ENCODE assay signal across 15 mouse cellular contexts in the genomic region with DNA sequence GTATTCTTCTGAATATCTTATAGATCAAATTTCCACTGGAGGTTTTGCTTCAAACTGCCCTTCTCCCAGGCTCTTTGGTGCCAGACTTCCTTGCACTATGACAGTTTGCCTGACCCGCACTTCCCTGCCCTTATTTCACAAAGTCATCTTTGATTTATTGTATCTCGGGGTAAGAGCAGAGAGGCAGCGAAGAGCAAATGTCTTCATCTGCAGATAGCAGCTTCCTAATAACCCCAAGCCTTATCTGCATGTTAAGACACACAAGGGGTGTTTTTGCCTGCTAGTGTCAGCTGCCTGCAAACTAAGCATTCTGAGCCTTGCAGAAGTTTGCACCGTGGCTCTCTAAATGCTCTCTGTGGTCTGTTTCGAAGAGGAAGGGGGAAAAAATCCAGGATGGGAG. TPM values are rescaled to one million over a fixed set of nuclear protein-coding genes. Genes with fewer than 3 reads are reported as not detected.
DNase-seq lines count a peak whose midpoint lies in the region; ATAC-seq lines count a peak whose summit lies in the region.
"Had no signal": no experiment of that assay in that cellular context is flagged by ENCODE, and none has a peak within 500 bp of the region (broad histone marks: within the 10 kb centered on the region; RNA-seq: fewer than 3 reads in every experiment).

No protein-coding gene starts in this region.

- H3K27ac ChIP-seq in hindbrain, embryonic 15.5 days (replicated peaks) = 0 out of 2 replicates have a peak overlapping the region, but pooled peaks have one; percentile 15
- no peak overlapping the region for H3K27ac ChIP-seq in hindbrain, embryonic 11.5 days (ENCODE audit: low read depth, low read length)
- H3K27ac ChIP-seq in neural tube, embryonic 15.5 days (replicated peaks) = peak overlapping the region; percentile 9; the same call in 1 of the 2 replicates
- H3K27ac ChIP-seq: embryonic facial prominence, embryonic 12.5 days; forebrain, embryonic 15.5 days; heart, embryonic 13.5 days; hindbrain, embryonic 13.5 days had no signal

- no peak overlapping the region for H3K9ac ChIP-seq in hindbrain, embryonic 15.5 days
- no peak overlapping the region for H3K9ac ChIP-seq in hindbrain, embryonic 11.5 days (ENCODE audit: low read depth, low read length)
- no peak overlapping the region for H3K9ac ChIP-seq in neural tube, embryonic 15.5 days (replicated peaks)
- H3K9ac ChIP-seq: embryonic facial prominence, embryonic 12.5 days; forebrain, embryonic 15.5 days; heart, embryonic 13.5 days; hindbrain, embryonic 13.5 days had no signal

- no peaks in the 10 kb centered on the region for H3K4me1 ChIP-seq in hindbrain, embryonic 15.5 days (replicated peaks)
- H3K4me1 ChIP-seq in hindbrain, embryonic 11.5 days (replicated peaks; ENCODE audit: control insufficient read depth, insufficient read depth, low read length) = no peaks in the 10 kb centered on the region
- no peaks in the 10 kb centered on the region for H3K4me1 ChIP-seq in neural tube, embryonic 15.5 days
- H3K4me1 ChIP-seq: embryonic facial prominence, embryonic 12.5 days had no signal

- no peak overlapping the region for H3K4me2 ChIP-seq in hindbrain, embryonic 15.5 days
- no peak overlapping the region for H3K4me2 ChIP-seq in hindbrain, embryonic 11.5 days (replicated peaks; ENCODE audit: low read depth, low read length)
- no peak overlapping the region for H3K4me2 ChIP-seq in neural tube, embryonic 15.5 days
- H3K4me2 ChIP-seq: embryonic facial prominence, embryonic 12.5 days; forebrain, embryonic 15.5 days; heart, embryonic 13.5 days; hindbrain, embryonic 13.5 days had no signal

- DNase-seq in hindbrain, embryonic 11.5 days (ENCODE audit: low spot score) = no peak
- DNase-seq in kidney, postnatal 14 days = peak; percentile 6
- DNase-seq in kidney, postnatal 10 days = no peak
- no peak for DNase-seq in neural tube, embryonic 10.5 days (ENCODE audit: extremely low spot score, low spot score)
- DNase-seq: cerebellum, adult 11-12 months; cerebellum, adult 9-10 months; cerebellum, postnatal 25 days; gastrocnemius, postnatal 10 days; heart, postnatal 36 days had no signal

- WGBS in hindbrain, embryonic 15.5 days = 59% methylated on average over 5 of the region's 5 CpGs
- whole genome bisulfite sequencing in hindbrain, embryonic 11.5 days = 66% methylated on average over 5 of the region's 5 CpGs
- 45% methylated on average over 5 of the region's 5 CpGs for WGBS in neural tube, embryonic 15.5 days

- ATAC-seq in hindbrain, embryonic 15.5 days (ENCODE audit: low FRiP score, low read depth) = no peak
- no peak for ATAC-seq in hindbrain, embryonic 11.5 days (ENCODE audit: low FRiP score)
- ATAC-seq in neural tube, embryonic 15.5 days (ENCODE audit: low FRiP score) = no peak
- ATAC-seq: forebrain, embryonic 15.5 days had no signal

- no peaks in the 10 kb centered on the region for H3K36me3 ChIP-seq in hindbrain, embryonic 15.5 days
- H3K36me3 ChIP-seq in hindbrain, embryonic 11.5 days (ENCODE audit: control insufficient read depth, insufficient read depth, low read length) = no peaks in the 10 kb centered on the region
- H3K36me3 ChIP-seq in neural tube, embryonic 15.5 days = no peaks in the 10 kb centered on the region
- H3K36me3 ChIP-seq: embryonic facial prominence, embryonic 12.5 days; forebrain, embryonic 15.5 days; heart, embryonic 13.5 days; hindbrain, embryonic 13.5 days had no signal

- no peak overlapping the region for H3K4me3 ChIP-seq in hindbrain, embryonic 15.5 days
- no peak overlapping the region for H3K4me3 ChIP-seq in hindbrain, embryonic 11.5 days (ENCODE audit: low read depth, low read length)
- no peak overlapping the region for H3K4me3 ChIP-seq in neural tube, embryonic 15.5 days (replicated peaks)
- H3K4me3 ChIP-seq: embryonic facial prominence, embryonic 12.5 days; forebrain, embryonic 15.5 days; heart, embryonic 13.5 days; hindbrain, embryonic 13.5 days had no signal

- H3K9me3 ChIP-seq in hindbrain, embryonic 15.5 days = no peaks in the 10 kb centered on the region
- no peaks in the 10 kb centered on the region for H3K9me3 ChIP-seq in hindbrain, embryonic 11.5 days (ENCODE audit: control insufficient read depth, low read length)
- H3K9me3 ChIP-seq in neural tube, embryonic 15.5 days (replicated peaks) = no peaks in the 10 kb centered on the region
- H3K9me3 ChIP-seq: embryonic facial prominence, embryonic 12.5 days; forebrain, embryonic 15.5 days; heart, embryonic 13.5 days; hindbrain, embryonic 13.5 days had no signal

- H3K27me3 ChIP-seq in hindbrain, embryonic 15.5 days = no peaks in the 10 kb centered on the region
- no peaks in the 10 kb centered on the region for H3K27me3 ChIP-seq in hindbrain, embryonic 11.5 days (ENCODE audit: control insufficient read depth, insufficient read depth, low read length)
- H3K27me3 ChIP-seq in neural tube, embryonic 15.5 days (replicated peaks) = no peaks in the 10 kb centered on the region
- H3K27me3 ChIP-seq: embryonic facial prominence, embryonic 12.5 days; forebrain, embryonic 15.5 days; heart, embryonic 13.5 days; hindbrain, embryonic 13.5 days had no signal

RNA-seq across cellular contexts. Expression of a gene that starts 29.5 kb away (rescaled TPM):
- 450 and 485 TPM in 2 replicates for polyA plus RNA-seq in hindbrain, embryonic 15.5 days (2015; fragmentation: Nextera tagmentation; extraction: Ambion mirVana)
- polyA plus RNA-seq in hindbrain, embryonic 11.5 days (2014; fragmentation: Nextera tagmentation; extraction: Ambion mirVana) = 74.4 and 80.9 TPM in 2 replicates
- polyA plus RNA-seq in neural tube, embryonic 15.5 days (2015; fragmentation: Nextera tagmentation; extraction: Ambion mirVana) = 451 and 492 TPM in 2 replicates
